Mouse (Mus musculus) cerebellum, adult (tissue): Measurements from ENCODE around the gene 9430097D07Rik.

Experiments used
- ATAC-seq: cut with Nextera tagmentation; 2 replicates; pipeline ENCODE4 v1.9.2; 2017; ENCODE audit warnings: mild to moderate bottlenecking, moderate library complexity, mixed read lengths; ENCODE audit not compliant: insufficient number of reproducible peaks, low FRiP score, low TSS enrichment

The 9430097D07Rik gene

DNA sequence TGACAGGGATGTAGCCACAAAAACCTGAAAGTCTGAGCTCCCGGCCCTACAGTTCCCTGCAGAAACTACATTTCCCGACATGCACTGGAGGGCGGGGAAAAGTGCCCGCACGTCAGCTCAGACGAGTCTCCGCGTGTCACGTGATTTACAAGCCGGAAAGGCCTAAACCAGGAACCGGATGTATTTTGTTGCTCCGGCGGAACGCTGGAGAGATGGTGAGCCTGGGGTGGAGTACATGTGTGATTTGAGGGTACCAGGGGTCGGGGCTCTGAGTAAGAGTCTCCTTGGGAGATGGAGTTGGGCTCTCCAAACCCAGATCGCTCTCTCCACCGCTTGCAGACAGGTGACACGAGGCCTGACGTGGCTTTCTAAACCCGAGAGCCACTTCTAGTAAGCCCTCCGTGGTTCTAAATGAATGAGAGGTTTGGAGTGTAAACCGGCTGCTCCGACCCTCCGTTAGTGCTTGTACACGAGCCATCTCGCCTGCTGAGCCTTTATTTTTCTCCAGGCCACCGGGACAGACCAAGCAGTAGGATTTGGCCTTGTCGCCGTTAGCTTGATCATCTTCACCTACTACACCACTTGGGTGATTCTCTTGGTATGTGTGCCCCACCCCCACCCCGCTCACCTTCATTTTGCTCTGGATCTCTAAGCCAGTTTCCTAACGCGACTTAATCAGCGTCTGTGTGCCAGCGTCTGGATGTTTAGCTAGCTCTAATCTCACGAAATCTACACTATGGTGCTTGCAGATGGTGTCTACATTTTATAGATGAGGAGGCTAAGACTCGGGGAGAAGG is 4.6 kb downstream of the 9430097D07Rik start, which contains the start of gene Dpm2:
Dpm2 (plus strand) TSS at position 161 of the 797 bp plus-strand sequence.
- peak; percentile 52 for ATAC-seq

DNA sequence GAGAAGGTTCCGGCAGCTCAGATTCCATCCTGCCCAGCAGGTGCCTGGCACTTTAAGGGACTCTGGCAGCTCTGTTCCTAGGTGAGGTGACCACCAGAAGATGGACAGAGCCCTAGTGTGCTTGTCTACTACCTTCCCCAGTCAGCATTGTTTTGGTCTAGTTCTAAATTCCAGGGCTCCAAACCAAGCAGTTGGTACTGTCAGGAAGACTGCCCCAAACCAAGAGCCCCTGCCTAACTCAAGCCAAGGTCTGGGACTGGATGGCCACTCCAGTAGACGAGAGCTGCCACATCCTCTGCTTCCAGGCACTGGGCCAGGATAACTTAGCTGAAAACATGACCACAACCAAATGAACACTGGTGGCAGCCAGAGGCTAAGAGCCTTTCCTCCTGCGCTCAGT is 6.5 kb downstream of the 9430097D07Rik start:
- no peak for ATAC-seq

DNA sequence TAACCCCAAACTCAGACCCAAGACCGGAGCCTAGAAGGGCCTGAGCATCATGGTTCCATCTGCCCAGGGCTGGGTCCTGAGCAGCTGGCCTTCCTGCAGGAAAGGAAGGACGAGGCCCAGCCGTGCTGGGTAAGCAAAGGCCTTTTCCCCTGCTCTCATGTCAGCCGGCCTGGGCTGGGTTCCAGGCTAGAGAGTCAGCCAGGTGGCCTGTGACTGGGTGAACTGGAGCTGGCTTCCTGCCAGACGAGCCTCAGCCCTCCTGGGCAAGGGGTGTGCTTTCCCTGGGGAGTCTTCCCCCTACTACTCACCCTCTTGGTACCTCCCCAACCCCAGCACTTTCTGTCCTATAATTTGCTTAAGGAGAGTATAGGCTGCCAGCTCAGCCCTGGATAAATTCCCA is 7.3 kb downstream of the 9430097D07Rik start:
- ATAC-seq, result no peak

DNA sequence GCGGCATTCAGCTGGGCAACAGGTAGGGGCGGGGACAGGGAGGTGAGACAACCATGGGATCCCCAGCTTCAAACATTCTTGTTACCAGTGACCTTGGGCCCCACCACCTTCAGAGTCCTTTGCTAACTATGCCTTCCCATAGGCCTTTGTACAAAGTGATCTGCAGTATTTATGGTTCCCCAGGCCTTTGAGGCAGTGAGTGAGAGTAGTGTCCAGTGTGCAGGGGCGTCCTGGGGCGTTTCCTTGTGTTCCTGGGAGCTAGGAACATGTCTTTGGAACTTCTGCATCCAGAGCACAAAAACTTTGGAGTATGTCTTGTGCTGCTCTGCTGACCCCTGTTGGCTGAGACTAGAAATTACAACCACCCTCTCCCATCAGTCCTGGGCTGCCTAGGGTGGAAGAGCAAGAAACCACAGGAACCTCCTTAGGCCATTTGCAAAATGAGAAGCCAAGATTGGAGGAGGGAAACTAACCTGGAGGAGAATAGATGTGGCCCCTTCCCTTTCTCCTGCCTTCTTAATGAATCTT is 8.9 kb downstream of the 9430097D07Rik start:
- ATAC-seq, result no peak

DNA sequence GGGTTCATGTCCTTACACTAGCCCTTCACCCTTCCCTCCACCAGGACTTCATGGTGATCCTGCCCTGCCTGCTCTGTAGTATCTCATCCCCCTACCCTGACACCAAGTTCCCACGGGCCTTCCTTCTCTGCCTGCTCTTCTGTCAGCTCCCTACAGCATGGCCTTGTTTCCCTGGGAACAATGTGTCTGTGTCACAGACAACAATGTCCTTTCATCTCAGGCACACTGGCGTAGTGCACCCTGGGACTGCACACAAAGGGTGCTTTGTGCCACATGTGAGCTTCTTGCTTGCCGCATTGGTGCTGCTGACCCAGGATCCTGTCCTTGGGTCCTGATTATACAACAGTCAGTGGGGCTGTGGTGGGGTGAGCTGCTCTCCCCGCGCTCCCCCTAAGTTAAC is 15.9 kb downstream of the 9430097D07Rik start:
- 0 out of 2 replicates have a peak, but pooled peaks have one; percentile 36 for ATAC-seq

DNA sequence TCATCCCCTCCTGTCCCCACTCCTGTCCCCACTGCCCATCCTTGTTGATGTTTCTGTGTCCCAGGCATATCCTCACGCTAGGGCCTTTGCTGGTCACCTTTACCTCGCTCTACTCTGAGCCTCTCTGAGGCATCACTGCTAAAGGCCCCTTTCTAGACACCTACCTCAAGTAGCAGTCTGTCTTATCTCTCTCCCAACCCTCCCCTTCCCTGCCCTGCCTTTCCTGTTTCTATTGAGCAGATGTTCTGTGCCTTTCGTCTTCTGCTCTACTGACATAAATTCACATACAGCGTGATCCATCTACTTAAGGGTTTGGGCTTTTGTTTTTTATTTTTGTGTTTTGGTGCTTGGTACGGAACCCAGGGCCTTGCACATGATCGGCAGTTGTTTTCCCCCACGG is 19.5 kb downstream of the 9430097D07Rik start:
- ATAC-seq, result no peak

DNA sequence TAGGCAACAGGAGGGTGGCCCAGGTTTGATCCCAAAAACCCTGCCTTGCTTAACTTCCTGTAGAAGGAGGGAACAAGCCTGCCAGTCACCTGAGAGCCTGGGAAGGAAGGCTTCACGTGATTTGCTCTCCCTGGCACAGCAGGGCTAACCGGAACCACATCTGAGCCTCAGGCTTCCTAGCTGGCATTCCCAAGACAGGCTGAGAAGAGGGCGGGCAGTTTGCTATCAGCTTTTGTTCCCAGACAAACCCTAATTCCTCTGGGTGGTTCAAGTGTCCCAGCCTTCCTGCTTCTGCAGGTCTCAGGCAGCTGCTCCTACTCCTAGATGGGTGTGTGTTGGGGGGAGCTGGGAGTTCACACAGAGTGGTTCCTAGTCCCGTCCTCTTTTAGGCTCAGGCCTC is 20.0 kb downstream of the 9430097D07Rik start:
- no peak for ATAC-seq

DNA sequence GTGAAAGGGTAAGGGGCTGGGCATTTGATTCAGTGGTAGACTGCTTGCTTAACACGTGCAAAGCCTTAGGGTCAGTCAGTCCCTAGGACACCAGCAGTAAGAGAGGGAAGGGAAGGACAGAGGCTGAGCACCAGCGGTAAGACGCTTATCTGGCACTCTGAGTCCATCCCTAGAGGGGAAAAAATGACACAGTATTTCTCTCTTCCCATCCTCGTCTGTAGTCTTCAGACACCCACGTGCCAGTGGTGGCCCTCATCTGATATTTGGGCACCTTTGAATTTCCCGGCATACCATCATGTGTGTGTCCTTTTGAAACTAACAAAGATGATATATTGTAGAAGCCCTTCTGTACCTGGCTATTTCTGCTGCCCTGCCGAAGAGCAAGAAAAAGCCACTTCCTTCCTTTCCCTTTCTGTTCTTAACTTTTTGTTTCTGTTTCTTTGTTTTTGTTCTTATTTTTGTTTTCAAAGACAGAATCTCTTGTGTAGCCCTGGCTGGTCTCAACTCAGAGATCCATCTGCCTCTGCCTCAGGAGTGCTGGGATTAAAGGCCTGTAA is 21.8 kb downstream of the 9430097D07Rik start:
- no peak for ATAC-seq

DNA sequence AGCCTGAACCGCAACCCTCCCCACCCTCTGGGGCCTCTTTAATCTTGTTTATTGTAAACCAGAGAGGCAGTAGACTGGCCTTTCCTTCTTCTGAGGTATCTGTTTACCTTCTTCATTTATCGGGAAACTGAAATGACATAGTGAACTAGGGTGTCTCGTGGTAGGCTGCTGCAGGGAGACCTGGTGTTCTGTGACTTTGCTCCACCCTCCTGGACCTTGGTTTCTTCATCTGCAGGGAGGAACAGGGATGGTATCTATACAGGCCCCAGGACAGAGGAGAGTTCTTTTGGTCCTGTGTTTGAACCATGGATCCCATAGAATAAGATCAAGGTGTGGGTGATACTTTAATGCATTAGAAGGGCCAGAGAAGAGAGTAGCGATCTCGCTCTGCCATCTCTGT is 24.2 kb downstream of the 9430097D07Rik start:
- ATAC-seq, result no peak

DNA sequence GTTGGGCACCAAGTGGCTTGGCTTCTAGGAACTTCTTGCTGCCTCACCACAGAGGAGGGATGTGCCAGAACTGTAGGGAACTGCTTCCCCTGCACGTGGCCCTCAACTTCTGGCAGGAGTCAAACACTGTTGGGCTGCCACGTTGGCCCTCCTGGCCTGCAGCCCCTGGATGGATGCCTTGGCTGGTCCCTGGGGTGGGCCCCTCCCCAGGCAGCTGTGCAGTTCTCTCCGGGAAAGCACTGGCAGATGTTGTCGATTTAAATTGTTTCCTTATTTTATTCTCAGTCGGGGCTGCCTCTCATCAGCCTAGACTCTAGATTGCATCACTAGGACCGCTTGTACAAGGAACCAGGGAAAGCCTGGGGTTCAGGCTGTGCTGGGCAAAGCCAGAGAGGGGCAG is 25.7 kb downstream of the 9430097D07Rik start:
- ATAC-seq, result no peak

DNA sequence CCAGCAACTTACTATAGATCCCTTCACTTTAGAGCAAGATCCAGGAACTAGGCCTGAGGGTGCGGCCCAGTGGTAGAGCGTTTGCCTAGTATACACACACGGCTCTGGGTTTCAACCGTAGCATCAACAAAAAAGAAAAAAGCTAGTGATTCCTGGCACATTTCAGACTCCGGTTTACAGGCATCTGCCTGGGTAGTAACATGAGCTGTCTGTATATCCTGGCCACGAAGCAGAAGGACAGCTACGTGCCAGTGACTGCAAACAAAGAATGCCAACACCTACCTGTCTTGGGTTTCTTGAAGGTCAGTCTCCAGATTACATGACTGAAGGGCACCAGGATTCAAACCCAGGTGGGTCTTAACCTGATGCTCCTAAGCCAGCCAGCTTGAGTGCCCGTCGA is 26.3 kb downstream of the 9430097D07Rik start:
- ATAC-seq, result no peak

DNA sequence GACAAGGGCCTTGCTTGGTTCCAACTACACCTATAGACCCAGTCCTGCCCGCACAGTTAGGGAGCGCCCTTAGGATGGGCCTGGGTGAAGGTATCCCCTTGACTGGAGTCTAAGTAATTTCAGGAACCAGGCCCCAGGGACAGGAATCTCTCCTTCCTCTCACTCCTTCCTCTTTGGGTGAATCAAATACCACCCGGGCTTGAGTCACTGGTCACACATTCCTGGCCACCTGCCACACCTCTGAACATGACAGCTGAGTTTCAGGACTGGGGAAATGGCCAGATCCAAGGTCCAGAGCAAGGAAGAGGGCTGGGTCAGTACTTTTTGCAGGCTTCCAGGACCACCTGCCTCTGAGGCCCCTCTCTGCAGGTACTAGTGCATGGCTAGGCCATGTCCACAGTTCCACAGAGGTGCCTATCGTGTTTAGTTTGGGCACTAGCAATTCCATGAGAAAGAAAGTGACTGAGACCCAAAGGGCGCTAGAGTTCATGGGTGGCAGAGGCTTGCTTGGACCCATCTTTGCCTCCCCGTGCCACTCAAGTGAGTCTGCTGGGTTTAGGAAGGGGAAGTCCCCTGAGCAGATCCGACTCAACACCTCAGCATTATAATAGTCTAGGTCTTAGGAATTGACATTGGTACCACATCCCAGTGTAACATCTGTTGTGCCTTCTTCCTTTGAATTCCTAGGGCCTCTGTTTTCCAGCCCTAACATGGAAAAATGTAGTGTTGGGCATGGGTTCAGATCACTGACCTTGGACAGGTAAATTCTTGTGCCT is 27.3 kb downstream of the 9430097D07Rik start:
- ATAC-seq, result no peak

DNA sequence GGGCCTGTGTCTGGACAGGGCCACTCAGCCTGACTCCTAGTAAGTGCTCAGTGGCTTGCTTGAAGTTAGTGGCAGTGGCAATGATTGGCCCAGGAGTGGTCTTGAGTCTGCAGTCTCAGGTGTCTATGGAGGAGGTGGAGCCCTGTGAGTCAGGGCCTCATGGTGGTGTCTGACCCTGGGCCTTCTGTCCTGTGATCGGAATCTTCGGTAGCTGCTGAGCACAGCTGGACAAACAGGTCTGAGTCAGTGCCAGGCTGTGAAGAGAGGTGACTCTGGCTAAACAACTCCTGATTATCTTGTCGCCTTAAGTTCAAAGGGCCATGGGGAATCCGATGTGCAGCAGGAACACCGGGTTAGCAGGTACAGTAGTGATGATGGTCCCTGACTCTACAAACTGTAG is 28.1 kb downstream of the 9430097D07Rik start:
- no peak for ATAC-seq

DNA sequence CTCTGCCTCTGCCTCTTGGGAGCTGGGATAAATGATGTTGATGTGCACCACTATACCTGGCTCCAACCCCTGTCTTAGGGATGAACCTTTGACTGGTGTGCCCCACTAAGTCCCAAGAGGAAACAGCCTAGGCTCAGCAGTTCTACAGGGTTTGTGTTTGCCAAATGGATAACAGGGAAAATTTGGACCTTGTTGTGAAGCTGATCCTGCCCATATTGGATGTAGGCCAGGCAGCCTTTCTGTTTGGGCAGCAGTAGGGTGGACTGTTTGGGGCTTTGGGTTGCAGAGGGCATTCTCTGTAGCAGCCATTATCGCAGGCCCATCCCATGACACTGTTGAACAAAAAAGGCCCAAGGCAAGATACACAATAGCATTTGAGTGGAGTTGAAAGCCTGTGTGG is 28.5 kb downstream of the 9430097D07Rik start:
- no peak for ATAC-seq

DNA sequence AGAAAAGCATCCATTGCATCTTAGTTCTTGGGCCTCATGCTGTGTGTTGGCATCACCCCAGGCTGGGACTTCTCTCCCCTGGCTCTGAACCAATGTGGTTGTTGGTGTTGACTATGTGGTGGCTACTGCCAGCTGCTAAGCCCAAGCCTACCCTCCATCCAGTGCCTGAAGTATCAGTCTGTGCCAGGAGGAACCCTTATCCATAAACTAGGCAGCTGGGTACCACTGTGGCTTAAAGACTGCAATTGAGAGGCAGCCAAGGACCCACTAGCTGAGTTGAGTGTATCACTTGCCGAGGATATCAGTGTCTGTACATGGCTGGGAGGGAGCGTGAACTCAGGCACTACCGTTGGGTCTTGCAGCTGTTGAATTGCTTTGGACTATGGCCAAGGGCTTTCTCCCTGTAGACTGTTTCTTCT is 32.4 kb downstream of the 9430097D07Rik start:
- no peak for ATAC-seq

DNA sequence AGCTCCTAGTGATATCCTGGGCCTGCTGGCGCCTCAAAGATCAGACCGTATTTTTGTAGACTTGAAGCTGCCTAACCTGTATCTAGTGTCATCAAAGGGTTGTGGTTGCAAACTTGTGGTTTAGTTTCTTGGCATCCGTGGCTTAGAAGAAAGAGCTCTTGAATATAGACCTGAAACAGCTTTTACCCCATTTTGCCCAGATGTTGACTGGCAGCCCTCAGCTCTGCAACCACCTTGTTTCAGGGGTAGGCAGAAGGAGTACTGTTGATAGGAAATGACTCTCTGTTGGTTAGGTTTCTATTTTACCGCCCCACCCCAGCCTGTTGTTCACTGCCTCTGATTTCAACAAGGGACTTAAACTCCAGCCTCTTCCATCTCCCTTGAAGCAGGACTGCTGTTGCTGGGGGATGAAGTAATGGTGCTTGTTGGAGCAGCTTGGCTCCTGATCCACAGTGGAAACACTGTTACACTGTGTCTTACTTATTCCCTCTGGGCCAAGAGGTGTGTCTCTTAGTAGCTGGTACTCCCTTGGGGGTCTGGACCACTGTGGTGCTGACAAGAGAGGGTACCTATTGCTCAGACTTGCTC is 33.4 kb downstream of the 9430097D07Rik start:
- no peak for ATAC-seq

DNA sequence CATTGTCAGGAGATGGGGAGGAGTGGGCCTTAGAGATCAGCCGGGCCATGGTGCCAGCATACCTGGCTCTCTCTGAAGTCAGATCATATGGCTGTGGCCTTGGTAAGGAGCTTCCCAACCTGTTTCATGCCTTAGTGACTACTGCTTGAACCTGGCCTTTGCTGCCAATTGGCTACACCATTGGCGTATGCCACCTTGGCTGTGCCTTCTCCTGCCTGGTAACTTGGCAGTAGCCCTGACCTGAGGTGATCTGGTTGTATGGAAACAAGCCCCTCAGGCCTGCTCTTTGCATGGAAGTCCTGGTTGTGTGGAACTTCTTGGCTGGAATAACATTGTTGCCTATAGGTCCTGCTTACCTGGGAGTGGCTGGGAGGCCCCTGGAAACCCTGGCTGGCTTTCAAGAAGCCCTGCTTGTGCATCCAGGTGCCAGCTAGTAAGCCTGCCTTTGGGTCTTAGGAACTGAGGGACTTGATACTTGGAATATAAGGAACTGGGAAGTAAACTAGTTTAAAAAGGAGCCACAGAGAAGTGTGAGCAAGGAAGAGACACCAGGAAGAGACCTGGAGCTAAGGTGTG is 34.1 kb downstream of the 9430097D07Rik start:
- ATAC-seq, result peak; percentile 60

DNA sequence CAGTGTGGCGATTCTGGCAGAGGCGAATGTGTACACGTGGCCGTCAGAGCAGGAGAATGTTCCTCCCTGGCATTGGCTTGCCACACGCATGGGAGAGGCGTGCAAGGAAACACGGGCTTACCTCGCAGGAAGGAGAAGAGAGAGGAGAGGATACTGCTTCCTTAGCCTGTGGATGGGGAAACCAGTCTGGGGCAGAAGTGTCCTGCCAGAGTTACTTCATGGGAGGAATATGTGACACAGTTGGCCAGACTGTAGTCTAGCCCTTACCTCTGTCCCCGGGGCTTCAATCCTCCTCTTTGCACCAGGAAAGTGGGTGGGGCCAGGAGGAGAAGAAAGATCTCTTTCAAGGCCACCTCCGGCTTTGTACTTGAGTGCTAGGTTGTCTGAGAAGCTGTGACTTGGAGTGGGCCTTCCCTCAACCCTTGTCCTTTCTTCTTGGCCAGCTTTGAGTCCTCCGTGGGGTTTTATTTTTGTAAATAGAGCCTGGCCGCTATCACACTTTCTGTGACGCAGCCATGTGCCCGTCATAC is 36.0 kb downstream of the 9430097D07Rik start:
- ATAC-seq, result no peak

DNA sequence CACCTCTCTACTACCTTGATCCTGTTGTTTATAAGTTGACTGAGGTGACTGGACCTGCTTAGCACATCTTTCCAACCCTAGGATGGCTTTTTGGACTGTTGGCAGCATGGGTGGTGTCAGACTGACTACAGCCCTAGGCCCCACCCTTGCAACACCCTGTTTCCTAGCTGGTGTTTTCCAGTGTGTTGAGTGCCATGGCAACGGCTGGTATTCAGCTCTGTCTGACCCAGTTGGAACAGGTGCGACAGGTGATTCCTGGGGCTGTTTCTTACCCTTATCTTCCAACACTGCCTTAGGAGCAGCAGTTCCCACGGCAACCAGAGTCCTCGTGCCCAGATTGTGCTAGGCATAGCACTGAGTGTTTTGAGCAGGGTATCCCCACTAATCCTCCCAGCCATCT is 37.0 kb downstream of the 9430097D07Rik start:
- no peak for ATAC-seq

DNA sequence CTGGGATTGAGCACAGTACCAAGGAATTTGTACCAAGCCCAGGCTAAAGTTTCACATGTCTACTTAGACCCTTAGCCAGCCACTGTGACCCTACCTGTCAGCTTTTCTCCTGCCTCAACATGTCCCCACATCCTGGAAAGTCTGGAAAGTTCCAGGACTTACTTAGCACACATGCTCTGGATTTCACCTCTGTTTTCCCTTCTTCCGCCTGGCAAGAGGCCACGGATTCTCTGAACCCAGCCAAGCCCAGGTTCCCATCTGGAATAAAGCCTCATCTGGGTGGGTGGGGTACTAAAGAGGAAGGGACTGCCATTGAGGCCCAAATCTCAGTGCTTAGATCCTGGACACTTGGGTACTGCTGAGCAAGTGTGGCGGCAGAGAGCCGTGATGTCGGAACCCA is 37.5 kb downstream of the 9430097D07Rik start:
- ATAC-seq, result no peak
